Mouse (Mus musculus): ENCODE measurements around the gene Mmaa. TPM values are rescaled to one million over a fixed set of nuclear protein-coding genes. Genes with fewer than 3 reads are reported as not detected.

The Mmaa gene
- polyA plus RNA-seq, 1 experiment from 2014 or later = 17.8 TPM

DNA sequence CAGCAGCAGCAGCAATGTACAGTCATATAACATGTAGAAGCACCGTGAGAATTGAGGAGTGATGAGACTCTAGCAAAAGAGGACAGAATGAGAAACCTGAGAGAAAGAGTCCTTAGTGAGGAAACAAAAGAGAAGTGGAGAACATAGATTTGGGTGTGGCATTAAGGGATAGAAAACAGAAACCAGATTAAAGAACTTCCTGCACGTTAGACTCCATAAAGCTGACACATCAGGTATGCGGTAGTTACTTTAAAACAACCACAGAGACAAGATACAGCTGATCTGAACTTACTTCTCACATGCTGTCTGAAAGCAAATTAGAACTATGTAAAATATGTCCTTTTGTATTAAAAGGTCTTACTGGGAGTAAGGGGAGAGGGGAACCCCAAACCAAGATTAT, 8.3 kb downstream of the Mmaa start:
- WGBS = 92% methylated on average over 3 of the region's 3 CpGs
- Histone ChIP-seq H3K9ac (no peak overlapping the region), H3K4me2 (no peak overlapping the region), H3K36me3 (peaks cover 3% of the 10 kb centered on the region; the same call in 1 of the 2 replicates), H3K4me1 (replicated peaks) (0 out of 2 replicates have a peak, but pooled peaks cover 3% of the 10 kb centered on the region), H3K4me3 (no peak overlapping the region), H3K27ac (replicated peaks) (no peak overlapping the region), H3K27me3 (no peaks in the 10 kb centered on the region), H3K9me3 (no peaks in the 10 kb centered on the region)
- no peak for ATAC-seq (ENCODE audit: low FRiP score, low read depth)

GRCm38 (mm10) chr8:79284626-79285025, 10.1 kb downstream of the Mmaa start:
- no peak overlapping the region for H3K4me2 ChIP-seq
- WGBS = 98% methylated on average over 3 of the region's 3 CpGs
- ATAC-seq (ENCODE audit: low FRiP score, low read depth) = no peak

GRCm38 (mm10) chr8:79281376-79281890, 13.3 kb downstream of the Mmaa start:
- Histone ChIP-seq H3K9ac (no peak overlapping the region), H3K4me3 (no peak overlapping the region), H3K4me1 (replicated peaks) (no peaks in the 10 kb centered on the region), H3K4me2 (no peak overlapping the region), H3K27me3 (no peaks in the 10 kb centered on the region), H3K9me3 (no peaks in the 10 kb centered on the region), H3K27ac (replicated peaks) (no peak overlapping the region), H3K36me3 (peaks cover 25% of the 10 kb centered on the region)
- 95% methylated on average over 6 of the region's 6 CpGs for WGBS
- no peak for ATAC-seq (ENCODE audit: low FRiP score, low read depth)

More at GRCm38 (mm10) chr8:79284626-79285025, 10.1 kb downstream of the Mmaa start:
- H3K27me3 ChIP-seq = no peaks in the 10 kb centered on the region
- H3K36me3 ChIP-seq = peaks cover 14% of the 10 kb centered on the region
- no peak overlapping the region for H3K27ac ChIP-seq (replicated peaks)
- no peak overlapping the region for H3K4me3 ChIP-seq
- no peak overlapping the region for H3K9ac ChIP-seq
- no peaks in the 10 kb centered on the region for H3K9me3 ChIP-seq
- no peaks in the 10 kb centered on the region for H3K4me1 ChIP-seq (replicated peaks)

GRCm38 (mm10) chr8:79277264-79277870, 17.4 kb downstream of the Mmaa start:
- H3K4me2 ChIP-seq = no peak overlapping the region
- H3K9ac ChIP-seq = no peak overlapping the region
- peaks cover 38% of the 10 kb centered on the region for H3K36me3 ChIP-seq
- no peaks in the 10 kb centered on the region for H3K27me3 ChIP-seq
- ATAC-seq (ENCODE audit: low FRiP score, low read depth) = no peak
- H3K9me3 ChIP-seq = no peaks in the 10 kb centered on the region
- no peak overlapping the region for H3K27ac ChIP-seq (replicated peaks)
- no peak overlapping the region for H3K4me3 ChIP-seq
- H3K4me1 ChIP-seq (replicated peaks) = no peaks in the 10 kb centered on the region
- 90% methylated on average over 8 of the region's 8 CpGs for WGBS

- Histone ChIP-seq H3K36me3 (peaks cover 52% of the 10 kb centered on the region), H3K4me3 (no peak overlapping the region), H3K27ac (replicated peaks) (no peak overlapping the region), H3K9ac (no peak overlapping the region), H3K4me1 (replicated peaks) (no peaks in the 10 kb centered on the region), H3K9me3 (no peaks in the 10 kb centered on the region), H3K27me3 (no peaks in the 10 kb centered on the region), H3K4me2 (no peak overlapping the region)
- ATAC-seq (ENCODE audit: low FRiP score, low read depth) = no peak
- WGBS = 97% methylated on average over 10 of the region's 10 CpGs
Measured at GRCm38 (mm10) chr8:79274940-79275339, 19.8 kb downstream of the Mmaa start.

- peaks cover 42% of the 10 kb centered on the region for H3K36me3 ChIP-seq
- no peak for ATAC-seq (ENCODE audit: low FRiP score, low read depth)
- H3K27ac ChIP-seq (replicated peaks) = no peak overlapping the region
Measured at GRCm38 (mm10) chr8:79273776-79274175, 21.0 kb downstream of the Mmaa start.

DNA sequence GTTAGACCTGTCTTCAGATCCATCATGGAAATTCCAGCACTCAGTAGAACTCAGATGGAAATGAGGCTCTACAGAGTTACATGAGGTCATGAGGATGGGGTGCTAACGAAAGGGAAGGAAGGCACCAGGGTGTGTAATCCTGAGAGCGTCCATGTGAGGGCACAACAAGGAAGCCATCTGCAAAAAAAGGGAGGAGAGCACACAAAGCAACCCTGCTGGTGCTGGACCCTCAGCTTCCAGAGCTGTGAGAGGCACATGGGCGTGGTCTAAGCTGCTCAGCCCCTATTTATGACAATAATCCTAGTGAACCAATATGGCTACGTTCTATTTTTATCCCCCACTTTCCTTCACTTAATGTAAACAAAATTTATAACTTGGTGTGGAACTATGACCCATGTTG, 22.1 kb downstream of the Mmaa start:
- 75% methylated on average over 4 of the region's 4 CpGs for WGBS
- H3K9ac ChIP-seq = no peak overlapping the region
- H3K27me3 ChIP-seq = no peaks in the 10 kb centered on the region
- ATAC-seq (ENCODE audit: low FRiP score, low read depth) = no peak
- no peak overlapping the region for H3K4me2 ChIP-seq
- H3K9me3 ChIP-seq = no peaks in the 10 kb centered on the region
- H3K27ac ChIP-seq (replicated peaks) = no peak overlapping the region
- H3K4me1 ChIP-seq (replicated peaks) = no peaks in the 10 kb centered on the region
- peaks cover 45% of the 10 kb centered on the region for H3K36me3 ChIP-seq
- H3K4me3 ChIP-seq = no peak overlapping the region

More at GRCm38 (mm10) chr8:79273776-79274175, 21.0 kb downstream of the Mmaa start:
- Histone ChIP-seq H3K9ac (no peak overlapping the region), H3K4me3 (no peak overlapping the region), H3K4me1 (replicated peaks) (no peaks in the 10 kb centered on the region), H3K9me3 (no peaks in the 10 kb centered on the region), H3K4me2 (no peak overlapping the region), H3K27me3 (no peaks in the 10 kb centered on the region)
- WGBS = 92% methylated on average over 6 of the region's 6 CpGs

- Histone ChIP-seq H3K4me1 (replicated peaks) (no peaks in the 10 kb centered on the region), H3K36me3 (peaks cover 51% of the 10 kb centered on the region), H3K27me3 (no peaks in the 10 kb centered on the region), H3K9me3 (no peaks in the 10 kb centered on the region), H3K27ac (replicated peaks) (no peak overlapping the region), H3K9ac (no peak overlapping the region), H3K4me2 (no peak overlapping the region), H3K4me3 (no peak overlapping the region)
- 91% methylated on average over 7 of the region's 7 CpGs for WGBS
- ATAC-seq (ENCODE audit: low FRiP score, low read depth) = no peak
Measured at GRCm38 (mm10) chr8:79268921-79269320, 25.8 kb downstream of the Mmaa start.

DNA sequence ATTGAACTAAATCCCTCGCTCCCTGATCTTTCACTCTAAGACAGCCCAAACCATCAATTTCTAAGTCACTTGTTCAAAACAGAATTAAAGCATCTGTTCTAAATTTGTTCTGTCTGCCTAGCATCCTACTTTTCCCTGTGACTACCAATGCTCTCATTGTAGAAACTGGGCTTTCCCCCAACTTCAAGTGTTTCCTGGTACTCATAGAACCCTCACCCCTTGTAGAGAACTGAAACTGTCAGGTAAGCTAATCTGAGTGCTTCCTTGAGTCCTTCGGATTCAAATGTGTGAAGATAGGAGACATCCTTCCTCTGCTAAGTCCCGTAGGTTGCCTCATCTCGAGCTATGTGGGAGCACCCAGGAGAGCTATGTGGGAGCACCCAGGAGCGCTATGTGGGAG, 32.8 kb downstream of the Mmaa start:
- 92% methylated on average over 5 of the region's 5 CpGs for WGBS
- no peak for ATAC-seq (ENCODE audit: low FRiP score, low read depth)
- Histone ChIP-seq H3K9me3 (no peaks in the 10 kb centered on the region), H3K4me2 (no peak overlapping the region), H3K27ac (replicated peaks) (no peak overlapping the region), H3K27me3 (no peaks in the 10 kb centered on the region), H3K36me3 (peaks cover 5% of the 10 kb centered on the region; the same call in 1 of the 2 replicates), H3K4me3 (no peak overlapping the region), H3K4me1 (replicated peaks) (no peaks in the 10 kb centered on the region), H3K9ac (no peak overlapping the region)

DNA sequence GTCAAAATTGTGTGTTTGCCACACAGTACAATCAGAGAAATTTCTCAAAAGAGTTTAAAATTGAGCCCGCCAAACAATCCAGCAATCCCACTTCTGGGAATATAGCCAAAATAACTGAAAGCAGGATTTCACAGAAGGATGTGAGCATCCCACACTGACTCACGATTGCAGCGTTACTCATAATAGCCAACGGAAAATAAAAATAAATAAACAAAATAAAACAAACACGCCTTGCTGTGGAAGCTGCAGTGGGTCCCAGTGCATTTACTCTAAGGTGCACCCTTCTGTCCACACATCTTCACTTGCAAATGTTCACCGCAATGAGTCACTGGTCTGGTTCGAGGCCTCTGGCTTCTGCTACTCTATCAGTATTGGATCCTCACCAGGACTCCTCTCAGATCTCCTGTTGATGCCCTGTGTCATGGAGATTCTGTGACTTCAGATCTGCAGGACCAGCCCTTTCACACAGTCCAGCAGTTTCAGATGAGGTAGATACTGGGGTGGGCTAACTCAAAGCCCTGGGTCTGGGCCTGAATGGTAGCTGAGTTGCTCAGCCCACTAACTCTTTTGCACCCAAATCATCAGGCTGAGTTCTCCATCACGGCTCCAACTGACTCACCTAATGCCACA, 38.5 kb downstream of the Mmaa start:
- Histone ChIP-seq H3K9ac (no peak overlapping the region), H3K9me3 (no peaks in the 10 kb centered on the region), H3K27me3 (no peaks in the 10 kb centered on the region), H3K4me1 (replicated peaks) (no peaks in the 10 kb centered on the region), H3K36me3 (no peaks in the 10 kb centered on the region), H3K4me2 (no peak overlapping the region), H3K4me3 (no peak overlapping the region), H3K27ac (replicated peaks) (no peak overlapping the region)
- 74% methylated on average over 8 of the region's 8 CpGs for WGBS
- no peak for ATAC-seq (ENCODE audit: low FRiP score, low read depth)

DNA sequence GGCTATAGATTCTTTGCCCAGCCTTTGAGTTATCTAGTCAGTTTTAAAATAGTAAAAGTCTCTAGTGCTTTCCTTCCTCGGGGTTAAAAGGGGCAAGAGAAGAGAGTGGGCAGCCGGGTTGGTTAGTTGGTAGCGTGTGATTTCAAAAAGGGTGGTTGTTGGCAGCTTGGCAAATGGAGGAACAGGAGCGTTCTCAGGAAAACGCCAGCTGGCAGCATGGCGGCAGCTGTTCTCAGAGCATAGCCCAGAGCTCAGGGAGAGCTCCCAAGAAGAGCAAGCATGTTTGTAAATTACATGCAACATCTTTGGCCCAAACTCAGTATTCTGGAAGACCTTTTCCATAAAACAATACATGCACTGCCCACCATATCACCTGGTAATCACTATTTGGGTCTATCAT, 41.0 kb downstream of the Mmaa start:
- Histone ChIP-seq H3K4me3 (no peak overlapping the region), H3K9me3 (no peaks in the 10 kb centered on the region), H3K36me3 (no peaks in the 10 kb centered on the region), H3K27me3 (no peaks in the 10 kb centered on the region), H3K4me1 (replicated peaks) (no peaks in the 10 kb centered on the region), H3K27ac (replicated peaks) (no peak overlapping the region), H3K9ac (no peak overlapping the region), H3K4me2 (no peak overlapping the region)
- no peak for ATAC-seq (ENCODE audit: low FRiP score, low read depth)
- 80% methylated on average over 6 of the region's 6 CpGs for WGBS

GRCm38 (mm10) chr8:79248470-79248869, 46.3 kb downstream of the Mmaa start, which contains the start of gene 1700011L22Rik:
1700011L22Rik (minus strand) TSS chr8:79248570.
- Histone ChIP-seq H3K4me3 (no peak within 1 kb of the TSS), H3K4me2 (no peak within 1 kb of the TSS), H3K4me1 (replicated peaks) (no peaks in the 10 kb centered on the region), H3K9ac (no peak within 1 kb of the TSS), H3K36me3 (no peaks in the 10 kb centered on the region), H3K27ac (replicated peaks) (no peak within 1 kb of the TSS), H3K27me3 (no peaks in the 10 kb centered on the region), H3K9me3 (no peaks in the 10 kb centered on the region)
- no peak for ATAC-seq (ENCODE audit: low FRiP score, low read depth)
- 85% methylated on average over 6 of the region's 6 CpGs for WGBS

Data from hindbrain, embryonic 15.5 days (tissue).